Mouse (Mus musculus) stomach, embryonic 16.5 days (tissue): ENCODE measurements at regions not wholly inside any gene's neighbourhood (a gene's known extent, or its start where the extent isn't known, plus 50 kb on each side); places are given as distances from the start of the nearest gene placed in this dataset.

Source experiments
- ATAC-seq: fragments of 200-750 bp; cut with Nextera tagmentation; 2 replicates; pipeline ENCODE4 v1.8.0; 2017; ENCODE audit warnings: moderate number of reproducible peaks, moderate TSS enrichment; ENCODE audit not compliant: insufficient read depth, low FRiP score
- H3K27ac ChIP-seq: fragments of 300-500 bp; sonication (generic); 2 replicates; pipeline ENCODE4 v1.5.1; 2014; ENCODE audit warnings: low read length
- H3K27me3 ChIP-seq: fragments of 300-500 bp; sonication (generic); 2 replicates; pipeline ENCODE4 v1.6.1; 2014; ENCODE audit warnings: low read length, control low read depth, mixed read lengths; ENCODE audit not compliant: control insufficient read depth, insufficient read depth
- H3K36me3 ChIP-seq: fragments of 300-500 bp; sonication (generic); 2 replicates; pipeline ENCODE4 v1.6.1; 2014; ENCODE audit warnings: low read length; ENCODE audit not compliant: control insufficient read depth, insufficient read depth
- H3K4me1 ChIP-seq: fragments of 300-500 bp; sonication (generic); 2 replicates; pipeline ENCODE4 v1.6.1; 2014; ENCODE audit warnings: low read length, control low read depth, mixed read lengths; ENCODE audit not compliant: control insufficient read depth, insufficient read depth
- H3K4me2 ChIP-seq: fragments of 300-500 bp; sonication (generic); 2 replicates; pipeline ENCODE4 v1.6.1; 2014; ENCODE audit warnings: low read depth, low read length, mixed read lengths
- H3K4me3 ChIP-seq: fragments of 300-500 bp; sonication (generic); replicated peaks from 2 replicates; pipeline ENCODE4 v1.5.1; 2014; ENCODE audit warnings: mild to moderate bottlenecking, low read length
- H3K9ac ChIP-seq: fragments of 300-500 bp; sonication (generic); 2 replicates; pipeline ENCODE4 v1.6.1; 2014; ENCODE audit warnings: low read length
- H3K9me3 ChIP-seq: fragments of 300-500 bp; sonication (generic); replicated peaks from 2 replicates; pipeline ENCODE4 v1.6.1; 2016; ENCODE audit warnings: low read length, control low read depth; ENCODE audit not compliant: control insufficient read depth
- WGBS: fragments of 180-500 bp; shearing (Covaris S2); extraction: QIAGEN DNeasy Blood & Tissue Kit; methylation state at CpG from one replicate; pipeline ENCODE4 v1.1.7; 2014; 5-methylcytosine and 5-hydroxymethylcytosine counted together

DNA sequence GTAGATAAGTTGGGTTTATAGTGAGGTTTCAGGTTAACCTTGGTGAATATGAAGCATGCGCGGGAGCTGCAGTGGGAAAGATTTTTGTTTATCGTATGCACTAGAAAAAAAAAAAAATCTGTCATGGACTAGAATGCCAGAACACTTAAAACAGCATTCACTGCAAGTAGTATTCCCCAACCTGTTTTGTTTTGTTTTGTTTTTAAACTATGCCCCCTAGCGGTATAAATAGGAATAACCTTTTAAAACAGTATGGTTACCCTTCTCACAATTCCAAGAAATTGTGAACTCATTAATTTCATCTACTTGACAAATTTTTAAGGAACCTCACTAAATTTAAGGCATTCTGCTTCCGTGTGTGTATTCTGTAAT lies 1103.2 kb upstream of the 2610301B20Rik start:
- Histone ChIP-seq H3K4me1 (no peaks in the 10 kb centered on the region), H3K4me2 (peak overlapping the region; percentile 92), H3K9me3 (no peaks in the 10 kb centered on the region), H3K9ac (peak overlapping the region; percentile 81), H3K27me3 (no peaks in the 10 kb centered on the region), H3K4me3 (peak overlapping the region; percentile 63), H3K36me3 (no peaks in the 10 kb centered on the region), H3K27ac (peak overlapping the region; percentile 78)
- WGBS: 3% methylated on average over 5 of the region's 5 CpGs
- peak; percentile 49; the same call in 1 of the 2 replicates for ATAC-seq

DNA sequence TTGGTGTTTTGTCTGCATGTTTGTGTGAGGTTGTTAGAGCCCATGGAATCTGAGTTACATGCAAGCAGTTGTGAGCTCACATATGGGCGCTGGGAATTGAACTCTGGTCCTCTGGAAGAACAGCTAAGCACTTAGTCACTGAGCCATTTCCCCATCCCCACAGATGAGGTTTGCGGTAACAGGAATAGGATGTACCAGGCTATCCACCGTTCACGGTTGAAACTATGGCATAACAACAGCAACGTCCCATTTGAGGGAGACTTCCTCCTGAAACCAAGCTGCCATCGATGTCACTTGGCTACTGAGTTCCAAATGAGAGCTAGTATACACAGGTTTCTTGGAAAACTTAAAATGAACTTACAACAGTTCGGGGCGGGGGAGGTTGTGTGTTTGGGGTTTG lies 1095.9 kb upstream of the 2610301B20Rik start:
- H3K4me1 ChIP-seq: no peaks in the 10 kb centered on the region; the same call in 1 of the 2 replicates
- WGBS: 82% methylated on average over 8 of the region's 8 CpGs
- no peaks in the 10 kb centered on the region for H3K9me3 ChIP-seq
- no peak overlapping the region for H3K27ac ChIP-seq
- H3K9ac ChIP-seq: no peak overlapping the region
- no peak overlapping the region for H3K4me3 ChIP-seq
- no peaks in the 10 kb centered on the region for H3K36me3 ChIP-seq
- no peaks in the 10 kb centered on the region for H3K27me3 ChIP-seq
- no peak overlapping the region for H3K4me2 ChIP-seq
- ATAC-seq: no peak

DNA sequence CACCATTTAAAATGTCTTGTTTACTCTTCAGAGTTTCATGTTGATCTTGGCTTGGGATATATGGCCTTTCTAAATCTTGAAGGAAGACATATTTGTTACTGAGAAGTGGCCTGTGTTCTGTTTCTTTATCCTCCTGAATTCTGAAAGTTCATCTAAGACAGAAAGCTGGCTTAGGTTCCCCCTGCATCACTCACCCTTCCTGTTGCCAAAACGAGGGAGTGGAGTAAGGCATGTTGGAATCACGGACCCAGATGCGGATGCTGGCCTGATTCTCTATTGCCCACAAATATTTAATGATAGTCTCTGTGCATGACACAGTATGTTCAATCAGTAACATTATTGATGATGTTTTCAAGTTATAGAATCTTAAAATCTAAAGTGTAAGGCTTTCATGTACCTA lies 1094.7 kb upstream of the 2610301B20Rik start:
- H3K27me3 ChIP-seq: no peaks in the 10 kb centered on the region
- no peak for ATAC-seq
- H3K9me3 ChIP-seq: no peaks in the 10 kb centered on the region
- WGBS: 56% methylated on average over 3 of the region's 3 CpGs
- H3K4me3 ChIP-seq: no peak overlapping the region
- H3K36me3 ChIP-seq: no peaks in the 10 kb centered on the region
- H3K4me1 ChIP-seq: no peaks in the 10 kb centered on the region; the same call in 1 of the 2 replicates
- no peak overlapping the region for H3K27ac ChIP-seq
- no peak overlapping the region for H3K4me2 ChIP-seq
- no peak overlapping the region for H3K9ac ChIP-seq

DNA sequence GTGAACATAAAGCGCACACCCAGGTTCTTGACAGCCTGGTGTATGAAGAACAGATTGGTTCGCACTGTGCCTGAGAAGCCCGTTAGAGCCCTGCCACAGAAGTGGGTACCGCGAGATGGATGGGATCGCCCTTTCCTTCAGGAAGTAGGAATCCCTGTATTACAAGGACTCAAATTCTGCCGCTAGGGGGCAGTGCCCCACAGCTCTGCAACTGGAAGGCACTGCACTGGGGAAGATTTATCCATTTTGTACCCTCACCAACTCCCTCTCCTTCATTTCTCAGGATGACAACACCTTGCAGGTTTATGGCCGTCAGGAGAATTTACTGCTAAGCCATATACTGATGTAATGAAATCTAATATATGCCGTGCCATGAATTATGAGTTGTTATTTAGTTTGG lies 1094.1 kb upstream of the 2610301B20Rik start:
- no peaks in the 10 kb centered on the region; the same call in 1 of the 2 replicates for H3K4me1 ChIP-seq
- WGBS: 34% methylated on average over 9 of the region's 9 CpGs
- no peaks in the 10 kb centered on the region for H3K9me3 ChIP-seq
- ATAC-seq: no peak
- no peak overlapping the region for H3K9ac ChIP-seq
- H3K27me3 ChIP-seq: no peaks in the 10 kb centered on the region
- H3K36me3 ChIP-seq: no peaks in the 10 kb centered on the region
- no peak overlapping the region for H3K27ac ChIP-seq
- H3K4me2 ChIP-seq: no peak overlapping the region
- no peak overlapping the region for H3K4me3 ChIP-seq

DNA sequence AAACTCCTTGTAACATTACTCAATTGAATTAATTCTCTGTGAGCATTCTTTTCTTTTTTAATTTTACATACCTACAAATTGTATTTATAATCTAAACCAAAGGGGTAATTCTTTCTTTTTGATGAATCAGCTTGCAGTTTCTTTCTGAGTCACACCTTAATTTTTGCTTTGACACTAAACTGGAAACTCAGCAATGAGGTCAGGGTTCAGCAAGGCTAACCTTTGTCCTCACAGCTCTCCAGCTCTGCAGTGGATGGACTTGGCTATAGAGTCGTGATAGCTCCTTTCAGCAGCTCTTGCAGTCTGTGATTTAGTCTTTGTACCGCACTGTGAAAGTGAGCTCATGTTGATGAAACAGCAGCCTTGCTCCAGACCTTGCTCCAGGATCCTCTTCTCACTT lies 1093.0 kb upstream of the 2610301B20Rik start:
- WGBS: 56% methylated on average over 2 of the region's 2 CpGs
- Histone ChIP-seq H3K9me3 (no peaks in the 10 kb centered on the region), H3K27me3 (no peaks in the 10 kb centered on the region), H3K36me3 (no peaks in the 10 kb centered on the region), H3K4me2 (no peak overlapping the region), H3K9ac (no peak overlapping the region), H3K27ac (no peak overlapping the region), H3K4me1 (no peaks in the 10 kb centered on the region; the same call in 1 of the 2 replicates), H3K4me3 (no peak overlapping the region)
- no peak for ATAC-seq

DNA sequence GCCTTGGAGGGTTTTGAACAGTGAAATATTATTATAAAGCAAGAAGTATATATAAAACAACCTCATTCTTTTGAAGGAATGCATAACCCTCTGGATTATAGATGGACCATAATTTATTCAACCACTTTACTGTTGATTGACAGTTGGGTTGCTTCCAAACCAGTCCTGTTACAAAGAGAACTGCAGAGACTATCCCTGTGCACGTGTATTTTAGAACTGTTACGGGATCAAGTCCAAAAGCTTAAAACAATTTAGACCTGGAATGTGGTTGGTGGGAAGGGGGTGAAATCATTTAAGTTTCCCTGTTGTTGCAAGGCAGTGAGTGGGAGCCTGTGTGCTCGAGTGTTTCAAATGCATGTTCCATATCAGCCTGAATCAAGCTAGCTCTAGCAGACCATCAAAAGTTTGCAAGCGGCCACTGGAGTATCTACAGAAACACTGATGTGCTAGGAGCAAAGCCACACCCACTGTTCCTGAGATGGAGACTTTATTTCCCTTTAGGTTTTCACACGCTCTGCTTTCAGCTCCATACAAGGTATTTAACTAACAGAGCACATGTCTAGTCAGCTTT lies 1086.4 kb upstream of the 2610301B20Rik start:
- Histone ChIP-seq H3K4me1 (peaks cover 5% of the 10 kb centered on the region; the same call in 1 of the 2 replicates), H3K4me3 (no peak overlapping the region), H3K27me3 (no peaks in the 10 kb centered on the region), H3K4me2 (no peak overlapping the region), H3K27ac (no peak overlapping the region), H3K36me3 (no peaks in the 10 kb centered on the region), H3K9me3 (no peaks in the 10 kb centered on the region), H3K9ac (no peak overlapping the region)
- ATAC-seq: peak; percentile 46
- 37% methylated on average over 5 of the region's 5 CpGs for WGBS

DNA sequence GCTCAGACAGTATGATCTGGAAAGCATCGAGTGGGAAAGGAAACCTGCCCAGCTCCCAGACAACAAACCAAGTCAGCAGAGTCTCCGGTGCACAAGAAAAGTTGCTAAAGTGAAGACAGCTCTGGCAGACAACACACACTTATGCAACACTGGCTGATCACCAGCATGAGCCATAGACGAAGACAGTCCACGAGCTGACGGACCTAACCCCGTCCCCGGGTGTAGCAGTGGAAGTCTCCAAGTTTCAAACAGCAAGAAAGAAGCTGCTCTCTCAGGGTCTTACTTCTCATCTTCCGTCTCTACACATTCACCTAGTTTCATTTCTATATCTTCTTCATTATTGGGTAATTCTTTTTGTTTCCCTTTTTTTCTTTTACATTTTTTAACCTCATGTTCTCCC lies 1083.8 kb upstream of the 2610301B20Rik start:
- H3K4me3 ChIP-seq: no peak overlapping the region
- no peaks in the 10 kb centered on the region for H3K9me3 ChIP-seq
- ATAC-seq: no peak
- H3K27ac ChIP-seq: no peak overlapping the region
- H3K4me1 ChIP-seq: peaks cover 5% of the 10 kb centered on the region; the same call in 1 of the 2 replicates
- no peaks in the 10 kb centered on the region for H3K36me3 ChIP-seq
- H3K4me2 ChIP-seq: no peak overlapping the region
- H3K9ac ChIP-seq: no peak overlapping the region
- H3K27me3 ChIP-seq: no peaks in the 10 kb centered on the region
- 85% methylated on average over 8 of the region's 8 CpGs for WGBS
